Mouse (Mus musculus) kidney, embryonic 14.5 days (tissue): ENCODE data around the gene Prep. TPM values are rescaled to one million over a fixed set of nuclear protein-coding genes. Genes with fewer than 3 reads are reported as not detected.
"Not testable (repeated sequence)": the region's sequence is repeated elsewhere in the genome, so short reads cannot be mapped to it uniquely, and the experiment has no call there.

Source experiments
- ATAC-seq: fragments of 200-750 bp; cut with Nextera tagmentation; 2 replicates; pipeline ENCODE4 v1.8.0; 2017; ENCODE audit warnings: moderate number of reproducible peaks, mild to moderate bottlenecking, moderate TSS enrichment, moderate library complexity; ENCODE audit not compliant: low FRiP score, low TSS enrichment
- H3K27ac ChIP-seq: fragments of 300-500 bp; sonication (generic); 2 replicates; pipeline ENCODE4 v1.5.1; 2014; ENCODE audit warnings: low read depth, mild to moderate bottlenecking, low read length, moderate library complexity, mixed read lengths
- H3K27me3 ChIP-seq: fragments of 300-500 bp; sonication (generic); 2 replicates; pipeline ENCODE4 v1.6.1; 2014; ENCODE audit warnings: mild to moderate bottlenecking, low read length; ENCODE audit not compliant: control insufficient read depth, insufficient read depth
- H3K36me3 ChIP-seq: fragments of 300-500 bp; sonication (generic); 2 replicates; pipeline ENCODE4 v1.6.1; 2014; ENCODE audit warnings: low read length, mixed read lengths; ENCODE audit not compliant: control insufficient read depth, insufficient read depth
- H3K4me1 ChIP-seq: fragments of 300-500 bp; sonication (generic); 2 replicates; pipeline ENCODE4 v1.6.1; 2014; ENCODE audit warnings: low read length, mixed read lengths; ENCODE audit not compliant: control insufficient read depth, insufficient read depth
- H3K4me2 ChIP-seq: fragments of 300-500 bp; sonication (generic); replicated peaks from 2 replicates; pipeline ENCODE4 v1.6.1; 2014; ENCODE audit warnings: low read depth, mild to moderate bottlenecking, low read length
- H3K4me3 ChIP-seq: fragments of 300-500 bp; sonication (generic); 2 replicates; pipeline ENCODE4 v1.5.1; 2014; ENCODE audit warnings: mild to moderate bottlenecking, low read length
- H3K9ac ChIP-seq: fragments of 300-500 bp; sonication (generic); 2 replicates; pipeline ENCODE4 v1.6.1; 2014; ENCODE audit warnings: low read depth, mild to moderate bottlenecking, low read length, moderate library complexity
- H3K9me3 ChIP-seq: fragments of 300-500 bp; sonication (generic); 2 replicates; pipeline ENCODE4 v1.6.1; 2016; ENCODE audit warnings: low read length; ENCODE audit not compliant: control insufficient read depth
- WGBS: fragments of 180-500 bp; shearing (Covaris S2); extraction: QIAGEN DNeasy Blood & Tissue Kit; methylation state at CpG from one replicate; pipeline ENCODE4 v1.1.7; 2014; 5-methylcytosine and 5-hydroxymethylcytosine counted together
- polyA plus RNA-seq: library from polyadenylated mRNA; unstranded; fragments of >200 nt; fragmentation: Nextera tagmentation; extraction: Ambion mirVana; gene quantifications from 2 replicates; pipeline ENCODE4 v1.2.1, GENCODE M21; 2014

The Prep gene
- polyA plus RNA-seq, 1 experiment from 2014 or later = 23.8 TPM

- peak; percentile 29; the same call in 1 of the 2 replicates for ATAC-seq
- H3K9ac ChIP-seq, H3K27me3 ChIP-seq, H3K27ac ChIP-seq, H3K4me3 ChIP-seq, H3K9me3 ChIP-seq, H3K4me2 ChIP-seq, H3K4me1 ChIP-seq, H3K36me3 ChIP-seq: not testable (repeated sequence)
- 28% methylated on average over 7 of the region's 7 CpGs for WGBS
Observed at GRCm38 (mm10) chr10:45084002-45084401, 17.0 kb downstream of the Prep start.

GRCm38 (mm10) chr10:45084471-45084870 is 17.5 kb downstream of the Prep start:
- no peak overlapping the region for H3K4me2 ChIP-seq
- H3K9me3 ChIP-seq = no peaks in the 10 kb centered on the region
- peaks cover 7% of the 10 kb centered on the region; the same call in 1 of the 2 replicates for H3K4me1 ChIP-seq
- WGBS = 32% methylated on average over 3 of the region's 3 CpGs
- H3K9ac ChIP-seq = no peak overlapping the region
- no peaks in the 10 kb centered on the region for H3K27me3 ChIP-seq
- H3K4me3 ChIP-seq = no peak overlapping the region
- no peaks in the 10 kb centered on the region for H3K36me3 ChIP-seq
- H3K27ac ChIP-seq = no peak overlapping the region
- 0 out of 2 replicates have a peak, but pooled peaks have one; percentile 40 for ATAC-seq

- Histone ChIP-seq H3K9ac (no peak overlapping the region), H3K9me3 (no peaks in the 10 kb centered on the region), H3K36me3 (no peaks in the 10 kb centered on the region), H3K4me2 (no peak overlapping the region), H3K4me1 (peaks cover 7% of the 10 kb centered on the region; the same call in 1 of the 2 replicates), H3K27me3 (no peaks in the 10 kb centered on the region), H3K4me3 (no peak overlapping the region), H3K27ac (no peak overlapping the region)
- no peak for ATAC-seq
- WGBS = 84% methylated on average over 2 of the region's 2 CpGs
Observed at GRCm38 (mm10) chr10:45085315-45085714, 18.3 kb downstream of the Prep start.

- no peaks in the 10 kb centered on the region for H3K27me3 ChIP-seq
- no peak overlapping the region for H3K27ac ChIP-seq
- no peak overlapping the region for H3K4me3 ChIP-seq
- ATAC-seq = no peak
- H3K4me1 ChIP-seq = peaks cover 7% of the 10 kb centered on the region; the same call in 1 of the 2 replicates
- no peak overlapping the region for H3K9ac ChIP-seq
- 50% methylated on average over 5 of the region's 5 CpGs for WGBS
- no peak overlapping the region for H3K4me2 ChIP-seq
- H3K9me3 ChIP-seq = no peaks in the 10 kb centered on the region
- H3K36me3 ChIP-seq = peaks cover 2% of the 10 kb centered on the region; the same call in 1 of the 2 replicates
Observed at GRCm38 (mm10) chr10:45086637-45087036, 19.6 kb downstream of the Prep start.

GRCm38 (mm10) chr10:45091462-45092079 is 24.6 kb downstream of the Prep start:
- Histone ChIP-seq H3K4me2 (no peak overlapping the region), H3K4me3 (no peak overlapping the region), H3K9me3 (no peaks in the 10 kb centered on the region), H3K4me1 (no peaks in the 10 kb centered on the region), H3K27ac (no peak overlapping the region), H3K27me3 (no peaks in the 10 kb centered on the region), H3K9ac (no peak overlapping the region), H3K36me3 (peaks cover 28% of the 10 kb centered on the region)
- whole genome bisulfite sequencing = 79% methylated on average over 8 of the region's 8 CpGs
- no peak for ATAC-seq

- Histone ChIP-seq H3K4me3 (no peak overlapping the region), H3K27me3 (no peaks in the 10 kb centered on the region), H3K9me3 (no peaks in the 10 kb centered on the region), H3K4me2 (no peak overlapping the region), H3K4me1 (no peaks in the 10 kb centered on the region), H3K9ac (no peak overlapping the region), H3K27ac (no peak overlapping the region), H3K36me3 (peaks cover 34% of the 10 kb centered on the region)
- no peak for ATAC-seq
- WGBS = 87% methylated on average over 12 of the region's 12 CpGs
Observed at GRCm38 (mm10) chr10:45092080-45093056, 25.4 kb downstream of the Prep start.

GRCm38 (mm10) chr10:45098751-45099150 is 31.7 kb downstream of the Prep start:
- H3K9ac ChIP-seq = no peak overlapping the region
- no peaks in the 10 kb centered on the region for H3K9me3 ChIP-seq
- H3K36me3 ChIP-seq = peaks cover 38% of the 10 kb centered on the region; the same call in 1 of the 2 replicates
- H3K4me1 ChIP-seq = peaks cover 3% of the 10 kb centered on the region; the same call in 1 of the 2 replicates
- no peak overlapping the region for H3K4me3 ChIP-seq
- H3K27me3 ChIP-seq = no peaks in the 10 kb centered on the region
- no peak for ATAC-seq
- no peak overlapping the region for H3K4me2 ChIP-seq
- H3K27ac ChIP-seq = no peak overlapping the region
- 83% methylated on average over 2 of the region's 2 CpGs for WGBS

GRCm38 (mm10) chr10:45100473-45100872 is 33.5 kb downstream of the Prep start:
- WGBS = 87% methylated on average over 11 of the region's 11 CpGs
- H3K27me3 ChIP-seq = no peaks in the 10 kb centered on the region
- no peak overlapping the region for H3K4me3 ChIP-seq
- no peak for ATAC-seq
- no peaks in the 10 kb centered on the region for H3K9me3 ChIP-seq
- peaks cover 8% of the 10 kb centered on the region for H3K4me1 ChIP-seq
- no peak overlapping the region for H3K9ac ChIP-seq
- no peak overlapping the region for H3K4me2 ChIP-seq
- peaks cover 30% of the 10 kb centered on the region; the same call in 1 of the 2 replicates for H3K36me3 ChIP-seq
- no peak overlapping the region for H3K27ac ChIP-seq

- Histone ChIP-seq H3K4me1 (peaks cover 8% of the 10 kb centered on the region), H3K9ac (no peak overlapping the region), H3K36me3 (peaks cover 23% of the 10 kb centered on the region; the same call in 1 of the 2 replicates), H3K9me3 (no peaks in the 10 kb centered on the region), H3K27ac (no peak overlapping the region), H3K4me3 (no peak overlapping the region), H3K4me2 (no peak overlapping the region), H3K27me3 (no peaks in the 10 kb centered on the region)
- peak; percentile 58; the same call in 1 of the 2 replicates for ATAC-seq
- WGBS = 37% methylated on average over 11 of the region's 11 CpGs
Observed at GRCm38 (mm10) chr10:45103184-45103583, 36.2 kb downstream of the Prep start.
